Mouse (Mus musculus) heart, embryonic 15.5 days (tissue): ENCODE measurements around the gene Degs2. TPM values are rescaled to one million over a fixed set of nuclear protein-coding genes. Genes with fewer than 3 reads are reported as not detected.
"Not testable (repeated sequence)": the region's sequence is repeated elsewhere in the genome, so short reads cannot be mapped to it uniquely, and the experiment has no call there.

Experiments
- ATAC-seq: fragments of 200-750 bp; cut with Nextera tagmentation; replicated peaks from 2 replicates; pipeline ENCODE4 v1.8.0; 2017; ENCODE audit warnings: low read depth, moderate TSS enrichment; ENCODE audit not compliant: insufficient number of reproducible peaks, insufficient read depth, low FRiP score
- H3K27ac ChIP-seq: fragments of 300-500 bp; sonication (generic); 2 replicates; pipeline ENCODE4 v1.5.1; 2015; ENCODE audit warnings: mild to moderate bottlenecking, inconsistent platforms
- H3K27me3 ChIP-seq: fragments of 300-500 bp; sonication (generic); 2 replicates; pipeline ENCODE4 v1.6.1; 2015; ENCODE audit warnings: inconsistent platforms
- H3K36me3 ChIP-seq: fragments of 300-500 bp; sonication (generic); 2 replicates; pipeline ENCODE4 v1.6.1; 2015; ENCODE audit warnings: mild to moderate bottlenecking, inconsistent platforms
- H3K4me1 ChIP-seq: fragments of 300-500 bp; sonication (generic); replicated peaks from 2 replicates; pipeline ENCODE4 v1.6.1; 2015; ENCODE audit warnings: inconsistent platforms
- H3K4me2 ChIP-seq: fragments of 300-500 bp; sonication (generic); 2 replicates; pipeline ENCODE4 v1.6.1; 2015; ENCODE audit warnings: inconsistent platforms, mild to moderate bottlenecking, moderate library complexity
- H3K4me3 ChIP-seq: fragments of 300-500 bp; sonication (generic); 2 replicates; pipeline ENCODE4 v1.5.1; 2015; ENCODE audit warnings: mild to moderate bottlenecking, inconsistent platforms
- H3K9ac ChIP-seq: fragments of 300-500 bp; sonication (generic); 2 replicates; pipeline ENCODE4 v1.6.1; 2015; ENCODE audit warnings: mild to moderate bottlenecking, inconsistent platforms
- H3K9me3 ChIP-seq: fragments of 300-500 bp; sonication (generic); replicated peaks from 2 replicates; pipeline ENCODE4 v1.6.1; 2016; ENCODE audit warnings: inconsistent platforms
- WGBS: fragments of 180-500 bp; shearing (Covaris S2); methylation state at CpG from one replicate; pipeline ENCODE4 v1.1.7; 2015; ENCODE audit warnings: mixed read lengths; 5-methylcytosine and 5-hydroxymethylcytosine counted together
- polyA plus RNA-seq: library from polyadenylated mRNA; unstranded; fragments of >200 nt; fragmentation: Nextera tagmentation; extraction: Ambion mirVana; gene quantifications from 2 replicates; pipeline ENCODE4 v1.2.1, GENCODE M21; 2015

Gene Degs2
- polyA plus RNA-seq, 1 experiment from 2014 or later, result 0.54 TPM

DNA sequence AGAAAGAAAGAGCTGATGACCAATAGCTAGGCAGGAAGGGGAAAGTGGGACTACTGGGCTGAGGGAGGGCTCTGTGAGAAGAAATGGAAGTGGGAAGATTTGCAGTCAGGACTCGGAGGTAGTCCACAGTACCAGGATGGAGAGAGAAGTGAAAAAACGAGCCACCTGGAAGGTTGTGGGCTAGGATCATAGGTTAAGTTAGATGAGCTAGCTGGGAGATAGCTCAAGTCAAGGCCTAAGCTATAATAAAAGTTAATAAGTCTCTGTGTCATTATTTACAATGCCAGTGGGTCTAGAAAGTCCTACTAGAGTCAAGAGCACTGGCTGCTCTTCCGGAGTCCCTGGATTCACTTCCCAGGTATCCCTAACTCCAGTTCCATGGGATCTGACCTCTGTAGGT, 16.4 kb upstream of the Degs2 start:
- H3K4me2 ChIP-seq, result no peak overlapping the region
- H3K9ac ChIP-seq, result no peak overlapping the region
- WGBS, result 84% methylated on average over 3 of the region's 3 CpGs
- H3K27me3 ChIP-seq, result no peaks in the 10 kb centered on the region
- no peak overlapping the region for H3K27ac ChIP-seq
- no peaks in the 10 kb centered on the region for H3K36me3 ChIP-seq
- no peak for ATAC-seq
- H3K4me3 ChIP-seq, result no peak overlapping the region
- no peaks in the 10 kb centered on the region for H3K9me3 ChIP-seq
- no peaks in the 10 kb centered on the region for H3K4me1 ChIP-seq

GRCm38 (mm10) chr12:108715854-108716253, 13.7 kb upstream of the Degs2 start:
- ATAC-seq, result no peak
- H3K27ac ChIP-seq, result no peak overlapping the region
- H3K4me2 ChIP-seq, result no peak overlapping the region
- no peaks in the 10 kb centered on the region for H3K9me3 ChIP-seq
- H3K4me1 ChIP-seq, result no peaks in the 10 kb centered on the region
- H3K9ac ChIP-seq, result no peak overlapping the region
- WGBS, result 70% methylated on average over 5 of the region's 5 CpGs
- no peaks in the 10 kb centered on the region for H3K27me3 ChIP-seq
- H3K4me3 ChIP-seq, result no peak overlapping the region
- no peaks in the 10 kb centered on the region for H3K36me3 ChIP-seq

GRCm38 (mm10) chr12:108713972-108714371, 11.9 kb upstream of the Degs2 start:
- 91% methylated on average over 14 of the region's 14 CpGs for WGBS
- H3K9me3 ChIP-seq, H3K27ac ChIP-seq, ATAC-seq, H3K4me1 ChIP-seq, H3K4me3 ChIP-seq, H3K9ac ChIP-seq, H3K27me3 ChIP-seq, H3K4me2 ChIP-seq, H3K36me3 ChIP-seq: not testable (repeated sequence)

DNA sequence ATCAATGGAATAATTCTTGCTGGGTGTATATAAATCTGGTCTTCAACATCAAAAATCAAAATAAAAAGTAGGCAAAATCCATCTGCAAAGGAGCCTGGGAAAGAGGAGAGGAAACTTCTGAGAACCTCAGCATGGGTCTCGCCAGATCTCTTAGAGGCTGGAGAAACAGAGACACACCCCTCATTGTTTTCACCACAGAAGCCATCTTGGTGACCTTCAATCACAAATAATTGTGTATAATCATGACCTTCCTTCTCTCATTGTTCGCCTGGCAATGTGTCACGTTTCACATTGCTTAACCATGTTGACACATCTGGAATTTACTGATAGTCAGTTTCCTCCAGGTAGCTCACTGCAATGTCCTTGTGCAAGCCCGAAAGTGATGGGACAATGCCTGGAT, 10.4 kb upstream of the Degs2 start:
- no peak overlapping the region for H3K9ac ChIP-seq
- H3K9me3 ChIP-seq, result no peaks in the 10 kb centered on the region
- H3K27ac ChIP-seq, result no peak overlapping the region
- H3K4me1 ChIP-seq, result no peaks in the 10 kb centered on the region
- H3K4me2 ChIP-seq, result no peak overlapping the region
- 63% methylated on average over 4 of the region's 4 CpGs for WGBS
- H3K27me3 ChIP-seq, result no peaks in the 10 kb centered on the region
- no peaks in the 10 kb centered on the region for H3K36me3 ChIP-seq
- H3K4me3 ChIP-seq, result no peak overlapping the region
- ATAC-seq, result no peak

DNA sequence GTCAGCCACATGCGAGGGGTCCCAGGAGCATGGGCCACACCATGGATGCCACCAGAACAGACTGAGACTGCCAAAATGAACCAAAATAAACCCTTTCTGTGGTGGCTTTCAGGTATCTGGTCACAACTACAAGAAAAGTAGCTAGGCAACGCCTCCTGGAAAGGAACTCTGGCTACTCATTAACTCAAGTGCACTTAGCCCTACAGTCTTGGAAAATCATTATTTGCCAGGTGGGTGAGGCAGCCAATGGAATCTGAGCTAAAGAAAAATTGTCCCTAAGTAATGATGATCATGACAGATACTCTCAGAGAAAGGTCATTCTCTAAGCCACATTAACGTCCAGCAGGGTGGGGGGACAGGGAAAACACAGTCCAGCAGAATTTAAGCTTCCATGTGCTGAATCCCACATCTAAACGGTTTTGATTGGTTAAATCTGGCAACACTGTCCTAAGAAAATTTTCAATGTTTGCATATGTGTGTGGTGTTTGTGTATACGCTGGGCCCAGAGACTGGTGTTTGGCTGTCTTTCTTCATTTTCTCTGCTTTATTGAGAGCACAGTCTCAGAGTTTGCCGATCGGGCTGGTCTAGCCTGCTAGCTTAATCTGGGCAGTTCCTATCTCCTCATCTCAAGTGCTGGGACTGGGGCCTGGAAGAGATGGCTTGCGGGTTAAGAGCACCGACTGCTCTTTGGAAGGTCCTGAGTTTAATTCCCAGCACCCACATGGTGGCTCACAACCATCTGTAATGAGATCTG, 8.9 kb upstream of the Degs2 start:
- no peak overlapping the region for H3K27ac ChIP-seq
- no peaks in the 10 kb centered on the region for H3K9me3 ChIP-seq
- H3K4me2 ChIP-seq, result no peak overlapping the region
- no peaks in the 10 kb centered on the region for H3K36me3 ChIP-seq
- no peak overlapping the region for H3K9ac ChIP-seq
- no peaks in the 10 kb centered on the region for H3K4me1 ChIP-seq
- 78% methylated on average over 9 of the region's 9 CpGs for WGBS
- no peak overlapping the region for H3K4me3 ChIP-seq
- no peak for ATAC-seq
- no peaks in the 10 kb centered on the region for H3K27me3 ChIP-seq

DNA sequence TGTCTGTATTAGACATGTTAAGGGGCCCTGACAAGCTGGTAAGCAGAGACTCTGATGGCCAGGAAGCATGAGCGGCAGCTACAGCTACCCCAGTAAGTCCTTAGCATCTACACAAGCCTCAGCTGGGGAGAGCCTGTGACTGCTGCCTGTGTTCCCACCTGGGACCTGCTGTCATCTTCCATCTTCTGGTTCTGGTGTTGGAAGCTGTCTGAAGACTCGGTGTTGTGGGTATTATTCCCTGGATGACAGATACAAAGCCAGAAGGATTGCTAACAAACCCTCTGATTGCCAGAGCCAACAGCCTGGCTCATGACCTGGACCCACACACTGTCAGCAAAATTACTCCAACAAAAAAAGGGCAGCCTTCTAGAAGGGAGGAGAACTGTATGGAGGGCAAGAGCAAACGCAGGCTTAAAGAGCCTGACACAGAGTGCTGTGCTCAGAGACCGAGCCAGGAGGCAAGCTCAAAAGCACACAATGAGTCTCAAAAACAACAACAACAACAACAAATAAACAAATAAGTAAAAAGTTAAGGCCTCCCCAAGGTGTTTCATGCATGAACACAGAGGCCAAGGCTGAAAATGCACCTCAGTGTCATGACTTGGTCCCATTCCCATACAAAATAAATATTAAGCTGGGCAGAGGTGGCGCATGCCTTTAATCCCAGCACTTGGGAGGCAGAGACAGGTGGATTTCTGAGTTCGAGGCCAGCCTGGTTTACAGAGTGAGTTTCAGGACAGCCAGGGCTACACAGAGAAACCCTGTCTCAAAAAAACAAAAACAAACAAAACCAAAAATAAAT, 8.1 kb upstream of the Degs2 start:
- no peaks in the 10 kb centered on the region for H3K9me3 ChIP-seq
- 79% methylated on average over 6 of the region's 6 CpGs for WGBS
- no peak for ATAC-seq
- no peak overlapping the region for H3K27ac ChIP-seq
- H3K36me3 ChIP-seq, result no peaks in the 10 kb centered on the region
- H3K4me3 ChIP-seq, result no peak overlapping the region
- H3K27me3 ChIP-seq, result no peaks in the 10 kb centered on the region
- no peaks in the 10 kb centered on the region for H3K4me1 ChIP-seq
- no peak overlapping the region for H3K9ac ChIP-seq
- no peak overlapping the region for H3K4me2 ChIP-seq

- WGBS, result 81% methylated on average over 6 of the region's 6 CpGs
- no peaks in the 10 kb centered on the region for H3K36me3 ChIP-seq
- H3K4me3 ChIP-seq, result no peak overlapping the region
- no peak overlapping the region for H3K27ac ChIP-seq
- ATAC-seq, result no peak
- no peaks in the 10 kb centered on the region for H3K9me3 ChIP-seq
- H3K4me1 ChIP-seq, result no peaks in the 10 kb centered on the region
- no peak overlapping the region for H3K4me2 ChIP-seq
- H3K9ac ChIP-seq, result no peak overlapping the region
- H3K27me3 ChIP-seq, result peaks cover 7% of the 10 kb centered on the region
Observed at GRCm38 (mm10) chr12:108709386-108709785, 7.3 kb upstream of the Degs2 start.

DNA sequence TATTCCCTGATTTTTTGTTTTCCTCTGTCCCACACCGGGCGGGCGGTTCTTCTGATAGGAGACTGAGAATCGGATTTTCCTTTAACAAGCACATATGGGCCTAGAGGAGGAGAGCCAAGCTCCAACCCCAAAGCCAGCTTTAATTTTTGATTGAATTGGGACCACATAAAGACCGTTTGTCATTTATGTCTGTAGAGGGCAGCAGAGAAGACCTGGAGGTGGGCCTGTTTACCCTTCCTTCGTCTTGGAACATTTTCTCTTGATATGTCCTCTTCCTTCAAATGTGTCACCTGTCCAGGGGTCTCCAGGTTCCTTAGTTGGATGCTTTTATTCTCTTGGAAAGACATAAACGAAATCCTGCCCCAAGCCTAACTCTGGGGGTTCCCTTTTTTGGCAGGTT, 4.0 kb upstream of the Degs2 start:
- ATAC-seq, result no peak
- Histone ChIP-seq H3K4me2 (no peak overlapping the region), H3K36me3 (no peaks in the 10 kb centered on the region), H3K27me3 (peaks cover 40% of the 10 kb centered on the region), H3K27ac (no peak overlapping the region), H3K4me3 (no peak overlapping the region), H3K9ac (no peak overlapping the region), H3K4me1 (peaks cover 11% of the 10 kb centered on the region), H3K9me3 (no peaks in the 10 kb centered on the region)
- 41% methylated on average over 7 of the region's 7 CpGs for WGBS

DNA sequence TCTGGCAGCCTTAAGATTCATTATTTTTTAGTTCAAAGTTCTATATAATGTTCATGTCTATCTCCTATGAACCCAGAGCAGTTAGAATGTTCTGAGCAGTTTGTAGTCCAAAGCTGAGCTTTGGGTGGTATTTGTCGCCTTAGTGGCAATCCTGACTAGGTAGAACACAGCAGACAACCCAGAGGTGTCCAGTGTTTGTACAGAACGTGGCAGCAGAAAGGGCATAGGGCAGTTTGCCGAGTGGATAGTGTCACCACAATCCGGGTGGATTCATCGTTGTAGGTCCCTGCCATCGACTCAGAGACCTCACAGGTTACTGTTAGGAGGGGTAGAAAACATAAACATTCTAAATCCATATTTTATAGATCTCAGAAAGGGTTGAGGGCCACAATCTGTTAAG, 3.4 kb upstream of the Degs2 start:
- Histone ChIP-seq H3K9me3 (no peaks in the 10 kb centered on the region), H3K4me1 (peaks cover 11% of the 10 kb centered on the region), H3K36me3 (no peaks in the 10 kb centered on the region), H3K9ac (no peak overlapping the region), H3K4me2 (no peak overlapping the region), H3K4me3 (no peak overlapping the region), H3K27me3 (peaks cover 46% of the 10 kb centered on the region), H3K27ac (no peak overlapping the region)
- 78% methylated on average over 6 of the region's 6 CpGs for WGBS
- ATAC-seq, result no peak

- ATAC-seq, result no peak; the same call in 1 of the 2 replicates
- Histone ChIP-seq H3K36me3 (no peaks in the 10 kb centered on the region), H3K4me1 (peaks cover 21% of the 10 kb centered on the region), H3K4me2 (peak overlapping the region; percentile 61; the same call in 1 of the 2 replicates), H3K27ac (no peak overlapping the region), H3K4me3 (no peak overlapping the region), H3K9ac (no peak overlapping the region), H3K27me3 (peaks cover 50% of the 10 kb centered on the region), H3K9me3 (no peaks in the 10 kb centered on the region)
- 57% methylated on average over 2 of the region's 2 CpGs for WGBS
Observed at GRCm38 (mm10) chr12:108701221-108701620, 894 bp downstream of the Degs2 start.

GRCm38 (mm10) chr12:108700037-108700436, 2.1 kb downstream of the Degs2 start:
- no peak for ATAC-seq
- no peak overlapping the region for H3K4me3 ChIP-seq
- no peaks in the 10 kb centered on the region for H3K36me3 ChIP-seq
- H3K4me1 ChIP-seq, result peaks cover 21% of the 10 kb centered on the region
- H3K27ac ChIP-seq, result no peak overlapping the region
- no peaks in the 10 kb centered on the region for H3K9me3 ChIP-seq
- H3K9ac ChIP-seq, result no peak overlapping the region
- WGBS, result 48% methylated on average over 5 of the region's 5 CpGs
- peaks cover 50% of the 10 kb centered on the region for H3K27me3 ChIP-seq
- no peak overlapping the region for H3K4me2 ChIP-seq

DNA sequence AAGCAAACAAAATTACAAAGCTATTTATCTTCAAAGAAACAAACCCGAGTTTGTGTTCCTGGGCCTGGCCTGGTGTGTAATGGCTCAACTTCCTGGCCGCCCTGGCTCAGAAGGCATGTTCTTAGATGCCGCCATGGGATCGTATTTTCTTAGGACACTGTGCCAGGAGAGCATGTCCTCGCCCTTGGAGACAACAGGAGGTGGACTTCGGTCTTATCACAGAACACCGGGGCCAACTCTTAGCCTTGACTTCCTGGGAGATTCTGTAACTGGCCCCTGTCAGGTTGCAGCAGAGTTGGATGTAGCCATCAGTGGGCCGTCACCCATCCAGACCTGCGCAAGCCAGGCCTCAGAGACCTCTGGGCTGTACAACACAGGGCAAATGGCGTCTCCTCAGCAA, 2.5 kb downstream of the Degs2 start:
- no peak overlapping the region for H3K4me2 ChIP-seq
- H3K27me3 ChIP-seq, result peaks cover 45% of the 10 kb centered on the region
- 64% methylated on average over 10 of the region's 10 CpGs for WGBS
- peaks cover 21% of the 10 kb centered on the region for H3K4me1 ChIP-seq
- no peak for ATAC-seq
- H3K4me3 ChIP-seq, result no peak overlapping the region
- no peaks in the 10 kb centered on the region for H3K9me3 ChIP-seq
- H3K9ac ChIP-seq, result no peak overlapping the region
- H3K27ac ChIP-seq, result no peak overlapping the region
- H3K36me3 ChIP-seq, result no peaks in the 10 kb centered on the region
